Mouse (Mus musculus) myocyte (in vitro differentiated cells): ENCODE data around the gene 6430571L13Rik.

Experiments
- CEBPB ChIP-seq: IDR thresholded peaks from 2 replicates; pipeline ENCODE4 v1.6.1; 2011; ENCODE audit warnings: mild to moderate bottlenecking, moderate library complexity; ENCODE audit not compliant: poor library complexity, insufficient read depth, severe bottlenecking
- E2F4 ChIP-seq: IDR thresholded peaks from one replicate; pipeline ENCODE4 v1.6.1; 2011; ENCODE audit warnings: mild to moderate bottlenecking, control low read depth, moderate library complexity; ENCODE audit not compliant: insufficient read depth
- MAX ChIP-seq: IDR thresholded peaks from one replicate; pipeline ENCODE4 v1.6.1; 2011; ENCODE audit warnings: low read depth, mild to moderate bottlenecking, control low read depth
- MYOD1 ChIP-seq, 3 experiments: IDR thresholded peaks; one replicate each; pipeline ENCODE4 v1.6.1; 2011; ENCODE audit warnings: control low read depth in 2 of 3, low read depth in 2 of 3, mild to moderate bottlenecking in 2 of 3, moderate library complexity in 1 of 3; ENCODE audit not compliant: insufficient read length in 2 of 3, control insufficient read depth in 1 of 3
- MYOG ChIP-seq, 3 experiments: IDR thresholded peaks; one replicate each; pipeline ENCODE4 v1.6.1; 2011; ENCODE audit warnings: control low read depth in 2 of 3, low read depth in 2 of 3, mild to moderate bottlenecking in 2 of 3; ENCODE audit not compliant: insufficient read length in 2 of 3, control insufficient read depth in 1 of 3, insufficient read depth in 1 of 3
- POLR2A ChIP-seq: IDR thresholded peaks from one replicate; pipeline ENCODE4 v1.6.1; 2011; ENCODE audit warnings: low read depth, mild to moderate bottlenecking, control low read depth, moderate library complexity; ENCODE audit not compliant: insufficient read length
- POLR2AphosphoS2 ChIP-seq: IDR thresholded peaks from one replicate; pipeline ENCODE4 v1.6.1; 2011; ENCODE audit warnings: low read depth, control low read depth; ENCODE audit not compliant: insufficient read length
- REST ChIP-seq: IDR thresholded peaks from one replicate; pipeline ENCODE4 v1.6.1; 2011; ENCODE audit warnings: mild to moderate bottlenecking, control low read depth, moderate library complexity; ENCODE audit not compliant: insufficient read depth, insufficient read length
- SRF ChIP-seq: IDR thresholded peaks from one replicate; pipeline ENCODE4 v1.6.1; 2011; ENCODE audit warnings: low read depth; ENCODE audit not compliant: control insufficient read depth, insufficient read length
- TCF12 ChIP-seq: IDR thresholded peaks from one replicate; pipeline ENCODE4 v1.6.1; 2011; ENCODE audit warnings: mild to moderate bottlenecking, control low read depth; ENCODE audit not compliant: poor library complexity, insufficient read depth, severe bottlenecking
- TCF3 ChIP-seq: IDR thresholded peaks from one replicate; pipeline ENCODE4 v1.6.1; 2011; ENCODE audit warnings: low read depth, control low read depth; ENCODE audit not compliant: insufficient read length
- USF1 ChIP-seq: IDR thresholded peaks from one replicate; pipeline ENCODE4 v1.6.1; 2011; ENCODE audit warnings: low read depth, mild to moderate bottlenecking, control low read depth, moderate library complexity

DNA sequence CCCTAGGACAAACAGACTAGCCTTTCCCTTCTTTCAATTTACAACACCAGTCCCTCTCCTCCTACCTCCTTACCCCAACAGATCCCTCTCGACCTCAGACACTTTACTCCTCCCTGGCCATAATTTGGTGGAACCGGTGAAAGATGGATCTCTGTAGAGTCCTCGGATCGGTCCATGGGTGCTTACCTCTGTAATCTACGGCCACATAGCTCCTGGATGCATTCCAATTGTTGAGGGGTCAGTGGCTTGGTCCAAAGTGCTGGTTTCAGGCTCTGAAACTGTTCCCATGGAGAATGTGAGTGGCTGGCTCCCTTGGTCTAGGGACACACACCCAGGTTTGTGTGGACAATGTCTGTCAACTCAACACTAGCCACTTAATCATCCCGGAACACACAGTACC lies 4.0 kb upstream of the 6430571L13Rik start:
- TF ChIP-seq USF1 (no peak), POLR2AphosphoS2 (no peak), POLR2A (no peak), MAX (no peak), REST (no peak), TCF12 (no peak), E2F4 (no peak), MYOD1 (IDR thresholded peaks at IDR 0.05; ENCODE audit: control insufficient read depth in 1 of 3, insufficient read length in 2 of 3, low read depth in 2 of 3) (no peak), MYOG (IDR thresholded peaks at IDR 0.05; ENCODE audit: control insufficient read depth in 1 of 3, insufficient read depth in 1 of 3, insufficient read length in 2 of 3, low read depth in 2 of 3) (no peak), CEBPB (no peak), TCF3 (no peak), SRF (no peak)
